Mouse (Mus musculus) c-Kit-positive CD71-positive TER-119-positive erythroid progenitor cells, embryonic 14.5 days (primary cell): ENCODE results near the gene Hoxa13.

Experiments used
- DNase-seq: peaks from one replicate; pipeline ENCODE4 v3.0.0-alpha.2; 2013; ENCODE audit warnings: low spot score

The Hoxa13 gene

GRCm38 (mm10) chr6:52235866-52236265, 24.8 kb downstream of the Hoxa13 start:
- no peak for DNase-seq

DNA sequence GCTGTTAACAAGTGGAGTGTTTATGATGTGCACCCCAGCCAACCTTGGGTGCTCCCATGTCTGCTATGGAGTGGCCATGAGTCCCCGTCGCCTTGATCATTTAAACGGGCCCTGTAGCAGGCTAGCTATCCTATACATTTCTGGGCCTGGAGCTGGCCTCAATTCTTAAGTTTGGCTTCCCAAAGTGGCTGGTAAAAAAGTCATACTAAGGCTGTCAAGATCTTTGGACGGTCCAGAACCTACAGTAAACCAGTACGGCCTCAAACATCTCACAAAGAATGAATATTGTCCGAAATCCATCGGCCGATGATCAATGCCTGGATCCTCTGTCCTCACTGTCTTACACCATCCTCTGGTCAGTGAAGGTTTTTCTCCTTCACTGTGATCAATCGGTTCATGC, 25.4 kb downstream of the Hoxa13 start:
- no peak for DNase-seq

DNA sequence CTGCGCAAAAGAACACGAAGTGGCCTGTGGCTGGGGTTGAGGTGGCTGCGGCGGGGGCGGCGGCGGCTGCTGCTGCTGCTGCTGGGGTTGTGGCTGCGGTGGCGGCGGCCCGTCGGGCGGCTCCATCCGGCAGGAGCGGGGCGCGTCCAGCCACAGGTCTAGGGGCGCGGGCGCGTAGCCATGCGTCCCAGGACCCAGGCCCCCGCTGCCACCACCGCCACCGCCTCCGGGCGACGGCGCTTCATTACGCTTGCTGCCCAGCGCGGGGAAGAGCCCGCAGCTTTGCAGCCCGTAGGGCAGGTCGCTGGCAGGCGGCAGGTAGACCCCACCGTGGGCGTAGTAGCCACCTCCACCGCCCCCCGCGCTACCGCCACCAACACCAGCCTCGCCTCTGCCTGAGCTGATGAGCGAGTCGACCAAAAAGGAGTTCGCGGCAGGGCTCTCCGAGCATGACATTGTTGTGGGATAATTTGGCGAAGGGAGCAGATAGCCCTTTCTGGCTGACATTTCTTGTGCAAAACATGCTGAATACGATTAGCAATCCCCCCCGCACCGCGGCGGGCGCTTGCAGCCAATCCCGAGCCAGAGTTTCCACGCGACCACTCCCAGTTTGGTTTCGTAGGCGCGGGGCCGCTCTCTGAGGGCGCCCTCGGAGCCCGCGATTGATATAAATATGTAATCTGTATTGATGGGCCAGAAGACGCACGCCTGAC, 26.1 kb downstream of the Hoxa13 start:
- DNase-seq: no peak

DNA sequence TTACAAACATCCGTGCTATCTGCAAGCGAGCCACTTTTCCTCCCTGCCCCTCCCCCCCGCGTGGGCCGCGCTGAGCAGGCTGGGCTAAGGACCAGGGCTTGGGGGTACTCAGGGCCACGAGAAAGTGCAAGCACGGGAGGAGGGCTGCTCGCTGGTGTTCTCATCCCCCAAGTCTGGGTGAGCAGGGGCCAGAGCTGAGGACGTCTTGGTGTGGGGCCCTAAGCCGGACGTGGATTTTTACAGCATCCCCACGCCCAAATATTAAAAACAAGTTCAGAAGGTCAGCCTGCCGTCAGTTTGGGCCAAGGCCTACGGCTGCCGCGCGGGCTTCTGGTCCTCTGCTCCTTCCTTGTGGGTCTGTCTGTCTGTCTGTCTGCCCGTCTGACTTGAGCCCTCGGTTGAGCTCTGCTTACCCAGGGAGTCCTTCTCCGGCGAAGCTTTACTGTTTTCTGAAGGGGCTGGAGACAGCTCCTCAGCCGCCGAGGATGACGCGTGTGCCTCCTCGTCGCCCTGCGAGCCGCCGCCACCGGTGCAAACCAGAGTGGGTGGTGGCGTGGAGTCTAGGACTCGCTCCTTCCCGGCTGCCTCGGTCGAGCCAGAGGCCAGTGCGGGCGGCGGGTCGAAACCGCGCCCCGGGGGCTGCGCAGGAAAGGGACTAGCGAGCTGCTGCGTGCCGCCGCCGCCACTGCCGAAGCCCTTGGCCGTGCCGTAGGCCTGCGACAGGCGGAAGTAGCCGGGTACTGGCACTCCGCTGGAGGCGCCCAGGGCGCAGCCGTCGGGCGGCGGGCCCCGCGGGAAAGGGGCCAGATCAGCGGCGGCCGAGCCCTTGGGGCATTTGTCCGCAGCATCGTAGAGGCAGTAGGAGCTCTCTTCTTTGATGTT, 26.9 kb downstream of the Hoxa13 start:
- DNase-seq: no peak

GRCm38 (mm10) chr6:52232984-52233545, 27.6 kb downstream of the Hoxa13 start:
- no peak for DNase-seq

- DNase-seq: no peak
Measured at GRCm38 (mm10) chr6:52232568-52232965, 28.1 kb downstream of the Hoxa13 start.

- no peak for DNase-seq
Measured at GRCm38 (mm10) chr6:52231885-52232567, 28.7 kb downstream of the Hoxa13 start.

DNA sequence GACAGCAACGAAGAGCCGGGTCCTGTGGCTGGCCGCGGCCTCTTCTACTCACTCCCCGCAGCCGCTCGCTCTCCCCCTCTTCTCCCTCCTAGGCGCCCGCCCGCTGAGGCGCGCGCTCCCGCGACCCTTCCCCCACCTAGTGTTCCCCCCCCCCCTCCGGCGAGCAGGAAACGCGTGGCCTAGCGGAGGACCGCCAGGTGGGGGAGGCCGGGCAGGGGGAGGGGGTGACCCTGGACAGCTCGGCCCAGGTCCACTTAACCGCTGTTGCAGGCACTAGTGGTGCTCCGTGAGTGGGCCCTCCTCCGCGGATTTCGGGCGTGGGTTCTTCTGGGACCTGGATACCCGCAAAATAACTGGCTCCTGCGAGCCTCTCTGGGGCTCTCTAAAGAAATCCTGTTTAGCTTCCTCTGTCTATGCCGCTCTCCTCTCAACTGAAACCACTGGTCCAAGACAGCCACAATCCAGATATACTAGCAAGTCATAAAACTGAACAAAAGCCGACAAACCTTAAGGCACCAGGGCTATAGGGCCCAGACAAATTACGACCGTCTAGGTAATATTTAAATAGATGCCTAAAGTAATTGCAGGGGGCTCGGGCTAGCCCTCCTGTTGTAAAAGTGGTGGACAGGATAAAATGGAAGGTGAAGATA, 30.0 kb downstream of the Hoxa13 start, which contains the start of gene Hoxa9:
Gene Hoxa9 (minus strand): TSS at position 574 of the 650 bp plus-strand sequence.
- DNase-seq: no peak

DNA sequence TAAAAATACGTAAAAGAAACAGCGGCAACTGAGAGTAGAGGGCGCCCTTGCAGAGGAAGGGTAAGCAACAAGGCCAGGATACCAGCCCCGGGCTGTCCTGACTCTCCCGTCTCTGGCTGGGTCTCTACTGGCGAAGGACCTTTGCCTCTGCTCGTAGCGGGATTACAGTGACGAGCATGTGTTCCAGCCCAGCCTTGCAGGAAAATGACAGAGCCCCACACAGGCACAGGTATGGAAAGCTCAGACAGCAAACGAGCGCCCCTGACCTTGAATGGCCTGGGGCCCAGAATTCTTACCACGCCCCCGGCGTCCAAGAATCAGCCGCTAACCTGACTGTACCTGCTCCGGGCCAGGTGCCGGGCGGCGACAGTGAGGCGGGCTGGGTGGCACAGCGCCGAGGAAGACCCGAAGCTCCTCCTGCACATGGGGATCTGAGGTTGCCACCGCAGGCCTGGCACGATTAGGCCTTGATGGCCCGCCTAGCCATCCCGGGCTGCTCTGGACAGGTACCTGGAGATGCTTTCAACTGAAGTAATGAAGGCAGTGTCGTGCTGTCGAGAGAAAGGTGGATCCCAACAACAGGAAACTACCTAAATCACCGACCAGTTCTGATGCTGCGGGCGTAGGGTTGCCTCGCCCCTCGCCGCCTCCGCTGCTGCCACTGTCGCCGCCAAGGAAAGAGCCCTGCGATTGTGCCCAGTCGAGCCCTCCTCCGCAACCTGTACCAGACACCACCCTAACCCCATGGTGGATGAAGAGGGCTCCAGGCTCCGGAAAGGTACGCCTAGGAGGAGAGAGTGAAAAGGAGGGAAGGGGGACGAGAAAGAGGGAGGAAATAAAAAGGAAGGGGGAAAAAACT, 30.9 kb downstream of the Hoxa13 start:
- DNase-seq: no peak

GRCm38 (mm10) chr6:52228475-52229465, 31.9 kb downstream of the Hoxa13 start:
- no peak for DNase-seq

DNA sequence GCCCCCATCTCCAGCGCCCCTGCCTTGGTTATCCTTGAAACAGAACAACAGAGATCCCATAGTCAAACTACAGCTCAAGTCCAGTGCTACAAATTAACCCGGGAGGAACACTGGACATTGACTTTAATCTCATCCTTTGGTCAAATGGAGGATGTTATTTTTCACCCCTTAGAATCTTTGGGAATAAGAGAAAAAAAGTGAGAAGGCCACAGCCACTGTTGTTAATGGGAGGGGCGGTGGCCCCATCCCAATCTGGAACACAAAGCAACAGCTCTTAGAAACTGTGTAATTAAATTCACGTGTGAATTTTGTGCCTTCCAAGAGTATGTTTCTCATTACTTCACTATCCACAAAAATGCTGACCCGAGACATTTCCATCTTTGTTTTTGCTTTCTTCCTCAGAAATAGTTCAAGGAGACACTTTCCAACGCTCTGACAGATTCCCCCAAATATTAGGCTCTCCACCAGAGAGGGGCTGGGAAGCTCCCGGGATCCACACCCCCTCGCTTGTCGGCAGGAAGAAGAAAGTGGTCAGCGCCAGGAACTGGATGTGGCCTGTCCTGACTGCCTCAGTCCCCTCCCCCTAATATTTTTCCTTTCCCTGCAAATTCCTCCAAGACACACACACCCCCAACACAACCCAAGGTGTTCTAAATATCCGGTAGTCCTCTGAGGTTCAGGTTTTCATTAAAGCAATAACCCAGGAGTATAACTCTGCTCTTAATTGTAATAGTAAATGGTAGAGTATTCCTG, 33.0 kb downstream of the Hoxa13 start:
- no peak for DNase-seq

DNA sequence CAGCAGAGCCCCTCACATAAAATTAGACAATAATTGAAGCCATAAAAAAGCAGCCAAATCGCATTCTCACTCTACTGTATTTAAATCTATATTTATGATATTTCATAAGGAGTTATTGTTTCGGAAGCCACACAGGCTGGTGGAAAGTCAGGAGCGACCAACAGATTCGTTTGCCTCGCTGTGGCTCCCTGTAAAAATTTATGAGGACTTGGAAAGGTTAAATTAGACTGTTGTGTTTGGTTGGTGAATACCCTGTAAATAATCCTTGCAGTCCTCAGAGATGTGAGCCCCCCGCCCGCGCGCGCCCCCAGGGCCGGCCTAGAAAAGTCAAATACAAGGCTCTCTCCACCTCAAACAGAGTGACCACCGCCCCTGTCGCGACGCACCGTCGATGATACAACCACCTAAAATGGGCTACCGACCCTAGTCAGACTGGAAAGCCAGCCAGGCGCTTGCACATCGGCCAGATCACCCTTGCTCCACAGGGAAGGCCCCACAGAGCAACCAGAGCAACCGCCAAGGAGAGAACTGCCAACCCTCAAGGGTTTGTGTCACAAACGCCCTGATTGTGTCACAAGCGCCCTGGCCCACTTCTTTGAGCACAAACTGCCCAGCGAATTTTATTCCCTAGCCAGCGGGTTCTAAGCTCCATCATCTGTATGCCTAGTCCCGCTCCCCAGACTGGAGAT, 34.0 kb downstream of the Hoxa13 start:
- DNase-seq: no peak

DNA sequence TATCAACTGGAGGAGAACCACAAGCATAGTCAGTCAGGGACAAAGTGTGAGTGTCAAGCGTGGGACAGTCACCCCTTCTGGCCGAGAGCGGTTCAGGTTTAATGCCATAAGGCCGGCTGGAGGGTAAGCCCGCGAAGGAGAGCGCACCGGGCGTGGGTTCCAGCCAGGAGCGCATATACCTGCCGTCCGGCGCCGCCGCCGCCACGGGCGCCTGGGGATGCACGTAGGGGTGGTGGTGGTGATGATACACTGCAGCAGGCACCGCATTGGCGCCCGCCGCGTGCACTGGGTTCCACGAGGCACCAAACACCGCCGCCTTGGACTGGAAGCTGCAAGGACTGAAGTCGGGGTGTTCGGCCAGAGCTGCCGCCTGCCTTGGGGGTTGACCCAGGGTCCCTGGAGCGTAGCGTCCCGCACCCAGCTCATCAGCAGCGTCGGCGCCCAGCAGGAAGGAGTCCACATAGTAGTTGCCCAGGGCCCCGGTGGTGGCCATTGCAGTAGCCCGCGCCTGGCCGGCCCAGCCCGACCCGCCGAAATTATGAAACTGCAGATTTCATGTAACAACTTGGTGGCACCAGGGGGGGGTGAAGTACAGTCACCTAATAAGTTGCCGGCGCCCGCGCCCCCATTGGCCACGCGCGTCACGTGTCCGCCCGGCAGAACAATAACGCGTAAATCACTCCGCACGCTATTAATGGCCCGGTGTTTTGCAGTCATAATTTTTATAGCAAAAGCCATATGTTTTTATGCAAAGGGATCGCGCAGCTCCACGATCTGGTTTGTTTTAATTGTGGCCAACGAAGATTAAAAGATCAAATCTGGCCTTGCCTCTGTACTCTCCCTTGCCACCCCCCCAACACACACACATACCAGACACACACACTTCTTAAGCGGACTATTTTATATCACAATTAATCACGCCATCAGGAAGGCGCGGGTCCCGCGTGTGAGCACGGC, 34.8 kb downstream of the Hoxa13 start:
- no peak for DNase-seq

DNA sequence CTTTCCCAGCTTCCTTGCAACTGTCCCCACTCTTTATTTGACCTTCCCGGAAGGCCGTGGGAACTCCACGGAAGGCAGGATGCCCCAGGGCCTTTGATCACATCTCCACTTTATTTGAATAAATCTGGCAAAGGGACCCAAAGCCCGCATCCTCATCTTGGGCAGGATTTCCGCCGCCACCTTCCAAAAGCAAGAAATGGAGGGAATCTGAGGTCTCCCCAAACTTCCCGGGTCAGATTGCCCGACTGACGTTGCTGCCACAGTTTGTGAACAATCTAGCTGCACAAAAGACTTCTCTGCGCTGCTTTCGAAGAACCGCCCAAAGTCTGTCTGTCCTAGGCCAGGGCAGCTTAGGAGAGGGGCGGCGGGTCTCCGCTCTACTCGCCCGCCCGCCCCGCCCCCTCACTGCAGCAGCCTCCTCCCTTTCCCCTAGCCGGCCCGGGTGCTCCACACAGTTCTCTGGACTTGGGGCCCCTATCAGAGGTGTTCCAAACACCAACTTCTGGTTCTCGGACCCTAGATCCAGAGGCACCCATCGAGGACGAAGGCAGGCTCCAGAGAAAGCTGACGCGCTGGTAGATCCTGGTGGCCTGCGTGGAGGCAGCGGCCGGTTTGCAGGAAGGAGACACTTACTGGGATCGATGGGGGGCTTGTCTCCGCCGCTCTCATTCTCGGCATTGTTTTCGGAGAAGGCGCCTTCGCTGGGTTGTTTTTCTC, 35.6 kb downstream of the Hoxa13 start:
- no peak for DNase-seq

- no peak for DNase-seq
Measured at GRCm38 (mm10) chr6:52223939-52224760, 36.5 kb downstream of the Hoxa13 start.
